Mouse (Mus musculus) left cerebral cortex, postnatal 14 days (tissue): ENCODE data around the gene Unc50. TPM values are rescaled to one million over a fixed set of nuclear protein-coding genes. Genes with fewer than 3 reads are reported as not detected.

ENCODE experiments used
- DNase-seq, 2 experiments: peaks; one replicate each; pipeline ENCODE4 v3.0.0; 2021 to 2022; ENCODE audit warnings: low spot score in 2 of 2, mixed read lengths in 1 of 2
- intact Hi-C: fragments of 180-260 bp; cut with DNase I; formaldehyde crosslinking; loops from one replicate; pipeline ENCODE4 v1.15.1; 2025
- total RNA-seq, 2 experiments: library from RNA; stranded (reverse); gene quantifications; 2 replicates each; pipeline ENCODE4 v1.2.3; 2021

Gene Unc50
- total RNA-seq, 2 experiments from 2014 or later: 60.1 to 61.2 TPM

- intact Hi-C loops: loop anchor here (5.0 kb wide), 1 partner anchor 153 kb away; no protein-coding TSS in a partner anchor
- DNase-seq: peak in 1 of 2 experiments; percentile 28
These were observed 49.1 kb downstream of the Unc50 start for GRCm38 (mm10) chr1:37479074-37479473.

GRCm38 (mm10) chr1:37479759-37480158 is 49.8 kb downstream of the Unc50 start:
- no peak for DNase-seq
- intact Hi-C loops: loop anchor here (5.0 kb wide), 1 partner anchor 153 kb away; no protein-coding TSS in a partner anchor

DNA sequence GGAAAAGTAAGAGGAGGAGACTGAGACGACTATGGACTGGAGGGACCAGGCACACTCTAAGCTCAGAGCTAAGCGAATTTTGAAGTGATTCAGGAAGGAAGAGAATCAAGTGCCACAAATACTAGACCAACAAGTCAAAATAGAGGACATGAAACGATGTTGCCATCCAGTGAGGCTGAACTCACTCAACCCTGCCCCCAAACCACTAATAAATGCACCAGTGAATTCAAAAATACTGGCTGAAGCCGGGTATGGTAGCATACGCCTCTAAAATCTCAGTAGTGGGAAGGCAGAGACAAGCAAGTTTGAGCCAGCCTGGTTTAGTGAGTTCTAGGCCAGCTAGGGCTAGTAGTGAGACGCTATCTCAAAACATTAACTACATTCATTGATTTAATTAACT is 50.8 kb downstream of the Unc50 start:
- intact Hi-C loops: no loop called here

DNA sequence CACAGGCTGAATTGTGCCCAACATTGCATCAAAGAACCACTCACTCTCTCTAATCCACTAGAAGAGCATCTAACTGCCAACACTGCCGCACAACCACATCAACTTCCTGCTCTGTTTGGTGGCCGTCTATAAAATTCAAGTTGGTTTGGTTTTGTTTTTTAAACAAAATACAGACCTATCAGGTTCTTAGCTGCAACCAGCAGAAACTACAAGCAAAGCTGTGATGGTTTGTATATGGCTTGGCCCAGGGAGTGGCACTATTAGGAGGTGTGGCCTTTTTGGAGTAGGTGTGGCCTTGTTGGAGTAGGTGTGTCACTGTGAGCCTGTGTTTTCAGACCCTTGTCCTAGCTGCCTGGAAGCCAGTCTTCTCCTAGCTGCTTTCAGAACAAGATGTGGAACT is 51.4 kb downstream of the Unc50 start:
- no peak for DNase-seq
- intact Hi-C loops: no loop called here

More for the DNA sequence above, 50.8 kb downstream of the Unc50 start:
- DNase-seq: no peak

DNA sequence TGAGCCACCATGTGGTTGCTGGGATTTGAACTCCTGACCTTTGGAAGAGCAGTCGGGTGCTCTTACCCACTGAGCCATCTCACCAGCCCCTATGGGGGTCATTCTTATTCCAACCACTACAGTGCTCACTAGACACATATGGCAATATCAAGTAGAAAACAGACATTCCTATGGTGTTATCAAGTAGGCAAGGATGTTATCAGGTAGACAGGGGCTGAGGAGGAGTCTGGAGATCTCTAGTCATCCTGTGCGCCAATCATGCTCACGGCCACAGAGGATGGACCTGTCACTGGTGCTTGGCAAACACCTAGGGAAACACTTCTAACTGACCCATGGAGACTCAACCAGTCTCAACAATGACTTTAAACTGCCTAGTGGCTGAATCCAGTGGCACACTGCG is 54.7 kb downstream of the Unc50 start:
- intact Hi-C loops: no loop called here
- no peak for DNase-seq

DNA sequence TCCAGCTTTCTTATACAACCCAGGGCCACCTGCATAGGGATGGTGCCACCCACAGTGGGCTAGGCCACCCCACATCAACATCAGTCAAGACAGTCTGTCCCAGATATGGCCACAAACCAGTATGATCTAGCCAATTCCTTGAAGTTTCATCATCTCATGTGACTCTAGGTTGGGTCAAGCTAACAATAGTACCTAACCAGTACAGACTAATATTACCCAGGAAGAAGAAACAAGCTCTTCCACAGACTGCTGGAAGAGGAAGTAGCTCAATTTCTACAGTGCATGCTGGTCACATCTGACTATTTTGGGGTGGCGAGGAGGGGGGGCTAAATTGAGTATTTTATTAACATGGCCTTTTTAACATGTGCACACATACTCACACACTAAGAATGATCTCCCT is 56.5 kb downstream of the Unc50 start:
- intact Hi-C loops: no loop called here
- no peak for DNase-seq

- intact Hi-C loops: no loop called here
- no peak for DNase-seq
These were observed 57.1 kb downstream of the Unc50 start for GRCm38 (mm10) chr1:37486994-37487393.

DNA sequence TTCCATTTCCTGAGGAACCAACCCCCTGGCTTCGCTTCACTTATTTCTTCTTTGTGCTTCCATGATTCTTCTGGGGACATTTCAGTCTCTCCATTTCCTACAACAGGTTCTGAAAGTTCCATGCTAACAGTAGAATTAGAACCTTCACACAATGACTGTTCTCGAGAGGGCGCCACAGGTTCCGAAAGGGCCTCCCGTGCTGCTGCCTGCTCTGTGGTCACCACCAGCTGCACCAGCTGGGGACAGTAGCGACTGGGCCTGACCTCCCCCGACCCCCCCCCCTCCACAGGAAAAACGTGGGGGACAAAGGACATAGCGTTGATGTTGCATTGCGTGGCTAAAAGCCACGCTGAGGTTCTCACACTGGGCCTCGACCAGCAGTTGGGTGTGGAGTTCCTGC is 58.6 kb downstream of the Unc50 start:
- no peak for DNase-seq
- intact Hi-C loops: no loop called here

Other genes with a start within 250 kb of the Unc50 start
- gene Cnga3, start 215.7 kb upstream of the Unc50 start, total RNA-seq: under 1 TPM; 0.13 to 0.21 TPM
- 100 to 1,000 TPM; 151 to 152 TPM for gene Inpp4a, start 130.3 kb upstream of the Unc50 start, total RNA-seq
- gene Coa5, start within 50 bp of the Unc50 start, total RNA-seq: 10 to 100 TPM; 44.9 to 45.1 TPM
- gene Mgat4a, start 110.9 kb downstream of the Unc50 start, total RNA-seq: 10 to 100 TPM; 24.9 to 30.3 TPM